Mouse (Mus musculus): ENCODE measurements around the gene Ubp1.

Ubp1 gene

DNA sequence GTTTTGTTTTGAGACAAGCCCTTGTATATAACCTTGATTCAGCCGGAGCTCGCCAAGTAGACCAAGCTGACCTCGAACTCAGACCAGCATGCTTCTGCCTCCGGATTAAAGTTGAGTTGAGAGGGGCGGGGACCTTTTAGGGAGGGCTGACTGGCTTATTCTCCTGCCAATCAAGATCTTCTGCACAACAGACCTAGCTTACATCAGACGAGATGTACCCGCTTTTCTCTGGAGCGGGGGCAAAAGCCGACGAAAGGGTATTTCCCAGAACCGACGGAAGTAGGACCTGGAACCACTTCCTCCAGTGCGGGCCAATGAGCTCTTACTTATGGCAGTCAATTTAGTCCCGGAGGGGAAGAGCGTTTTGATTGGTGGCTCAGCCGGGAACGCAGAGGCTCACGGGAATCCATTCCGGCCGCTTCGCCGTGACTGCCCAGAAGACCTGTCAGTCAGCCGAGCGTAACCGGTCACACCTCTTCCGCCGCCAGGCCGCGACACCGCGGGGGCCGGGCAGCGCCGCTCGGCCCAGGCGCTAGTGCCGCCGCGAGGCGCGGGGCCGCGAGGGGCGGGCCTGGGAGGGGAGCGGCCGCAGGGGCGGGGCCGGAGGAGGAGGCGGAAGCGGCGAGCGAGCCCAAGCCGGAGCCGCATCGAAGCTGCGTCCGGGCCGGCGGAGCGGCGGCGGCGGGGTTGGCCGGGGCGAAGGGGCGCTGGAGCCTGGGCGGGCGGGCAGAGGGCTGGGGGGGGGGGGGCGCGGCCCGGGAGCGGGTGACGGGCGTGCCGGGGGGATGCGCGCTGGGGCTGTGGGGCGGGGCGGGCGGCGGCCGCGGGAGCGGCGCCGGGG is at the start of gene Ubp1:
Gene Ubp1, plus strand, starts transcription at position 401 of the 841 bp plus-strand sequence.
- DNase-seq (ENCODE audit: low spot score in 2 of 2) = peak; percentile 98 to 99

GRCm38 (mm10) chr9:113894903-113895302 is 35.8 kb upstream of the Ubp1 start:
- DNase-seq (ENCODE audit: low spot score in 2 of 2) = no peak

GRCm38 (mm10) chr9:113903136-113903535 is 27.6 kb upstream of the Ubp1 start:
- peak; percentile 33 to 48 for DNase-seq (ENCODE audit: low spot score in 2 of 2)

GRCm38 (mm10) chr9:113904315-113904714 is 26.4 kb upstream of the Ubp1 start:
- peak in 1 of 2 experiments; percentile 21 for DNase-seq (ENCODE audit: low spot score in 2 of 2)

- DNase-seq (ENCODE audit: low spot score in 2 of 2) = no peak
Observed at GRCm38 (mm10) chr9:113915789-113916188, 14.9 kb upstream of the Ubp1 start.

- no peak for DNase-seq (ENCODE audit: low spot score in 2 of 2)
Observed at GRCm38 (mm10) chr9:113922677-113923076, 8.1 kb upstream of the Ubp1 start.

DNA sequence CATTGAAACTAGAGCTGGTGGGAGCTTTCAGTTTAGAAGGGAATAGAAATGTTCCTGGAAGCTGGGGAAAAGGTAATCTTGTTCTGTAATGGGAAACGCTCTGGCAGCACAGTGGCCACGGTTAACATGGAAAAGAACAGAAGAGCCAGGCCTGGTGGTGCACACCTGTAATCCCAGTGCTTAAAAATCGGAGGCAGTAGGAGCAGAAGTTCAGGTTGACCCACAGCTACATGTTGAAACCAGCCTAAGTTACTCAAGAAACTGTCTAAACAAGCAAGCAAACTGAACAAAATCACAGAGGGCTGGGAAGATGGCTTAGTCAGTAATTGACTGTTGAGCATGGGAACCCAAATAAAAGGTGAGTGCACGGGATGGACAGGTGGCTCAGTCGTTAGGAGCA is 5.9 kb upstream of the Ubp1 start:
- no peak for DNase-seq (ENCODE audit: low spot score in 2 of 2)

- DNase-seq (ENCODE audit: low spot score in 2 of 2) = no peak
Observed at GRCm38 (mm10) chr9:113928591-113928990, 2.1 kb upstream of the Ubp1 start.

DNA sequence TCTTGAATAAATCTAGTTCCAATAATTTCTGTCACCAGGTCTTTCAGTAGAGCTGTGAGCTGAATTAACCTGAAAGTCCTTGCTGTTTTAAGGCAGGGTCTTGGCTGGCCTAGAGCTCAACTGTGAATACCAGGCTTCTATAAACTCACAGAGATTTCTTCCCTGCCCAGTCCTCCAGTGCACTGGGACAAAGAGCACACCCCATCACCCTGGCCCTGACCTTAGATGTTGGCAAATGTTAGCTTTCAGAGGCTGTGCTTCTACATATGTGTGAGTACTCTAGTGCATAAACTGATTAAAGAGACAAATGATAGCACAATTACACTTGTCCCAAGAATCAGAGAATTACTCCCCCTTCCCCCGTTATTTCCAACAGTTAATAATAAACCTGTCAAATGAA is 1.1 kb upstream of the Ubp1 start:
- no peak for DNase-seq (ENCODE audit: low spot score in 2 of 2)

- peak; percentile 39 to 47 for DNase-seq (ENCODE audit: low spot score in 2 of 2)
Observed at GRCm38 (mm10) chr9:113931375-113932099, 803 bp downstream of the Ubp1 start.

- DNase-seq (ENCODE audit: low spot score in 2 of 2) = no peak
Observed at GRCm38 (mm10) chr9:113932100-113932470, 1.4 kb downstream of the Ubp1 start.

DNA sequence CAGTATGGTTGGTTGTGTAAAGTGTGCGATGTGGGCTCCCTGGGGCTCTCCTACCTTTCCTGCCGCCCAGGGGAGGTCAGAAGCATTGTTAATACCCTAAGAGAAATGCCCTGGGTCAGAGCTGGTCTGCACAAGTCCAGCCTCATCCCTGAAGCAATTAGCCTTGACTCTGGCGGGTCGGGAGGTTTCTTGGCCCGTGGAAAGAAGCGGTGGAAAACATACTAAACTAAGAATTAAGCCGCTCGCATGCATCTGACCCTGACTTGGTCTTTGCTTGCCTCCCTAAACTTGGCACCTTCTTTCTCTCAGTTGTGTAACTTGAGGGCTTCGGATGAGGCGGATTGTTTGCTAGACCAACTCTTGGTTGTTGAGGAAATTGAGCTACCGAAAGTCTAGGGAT is 1.8 kb downstream of the Ubp1 start:
- DNase-seq (ENCODE audit: low spot score in 2 of 2) = no peak

- DNase-seq (ENCODE audit: low spot score in 2 of 2) = no peak
Observed at GRCm38 (mm10) chr9:113935638-113936037, 4.9 kb downstream of the Ubp1 start.

DNA sequence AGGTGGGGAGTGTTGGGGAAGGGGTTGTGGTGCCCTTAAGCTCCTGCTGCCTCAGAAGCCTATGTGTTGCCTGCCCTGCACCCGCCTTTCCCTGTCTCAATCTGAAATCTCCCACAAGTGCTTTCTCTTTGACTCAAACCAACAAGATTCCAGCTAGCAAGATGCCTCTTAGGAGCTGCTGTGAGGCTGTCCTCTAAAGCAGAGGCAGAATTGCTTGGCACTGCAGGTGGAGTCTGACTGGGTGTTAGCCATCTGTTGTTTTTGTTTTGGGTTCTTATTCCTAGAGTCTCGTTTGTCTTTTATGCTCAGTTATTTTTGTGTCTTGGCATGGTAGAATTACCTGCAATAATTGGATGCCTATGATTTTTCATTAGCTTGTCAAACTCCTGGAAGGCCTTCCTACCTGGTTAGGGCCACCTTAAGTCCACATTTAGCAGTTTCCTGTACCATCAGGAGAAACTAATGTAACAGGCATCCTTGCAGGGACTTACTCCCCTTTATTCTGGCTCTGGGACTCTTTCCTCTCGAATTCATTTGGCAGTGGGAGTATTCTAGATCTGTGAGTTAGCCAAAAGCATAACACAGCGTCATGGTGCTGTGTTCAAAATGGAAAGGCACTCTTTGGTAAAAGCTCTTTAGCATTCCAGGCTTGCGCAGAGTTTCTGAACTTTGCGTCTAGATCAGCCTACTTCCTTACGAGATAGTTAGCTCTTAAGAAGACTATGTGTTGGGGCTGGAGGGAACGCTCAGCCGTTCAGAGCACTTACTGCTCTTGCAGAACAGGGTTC is 8.5 kb downstream of the Ubp1 start:
- DNase-seq (ENCODE audit: low spot score in 2 of 2) = no peak

GRCm38 (mm10) chr9:113941103-113941805 is 10.5 kb downstream of the Ubp1 start:
- DNase-seq (ENCODE audit: low spot score in 2 of 2) = no peak

DNA sequence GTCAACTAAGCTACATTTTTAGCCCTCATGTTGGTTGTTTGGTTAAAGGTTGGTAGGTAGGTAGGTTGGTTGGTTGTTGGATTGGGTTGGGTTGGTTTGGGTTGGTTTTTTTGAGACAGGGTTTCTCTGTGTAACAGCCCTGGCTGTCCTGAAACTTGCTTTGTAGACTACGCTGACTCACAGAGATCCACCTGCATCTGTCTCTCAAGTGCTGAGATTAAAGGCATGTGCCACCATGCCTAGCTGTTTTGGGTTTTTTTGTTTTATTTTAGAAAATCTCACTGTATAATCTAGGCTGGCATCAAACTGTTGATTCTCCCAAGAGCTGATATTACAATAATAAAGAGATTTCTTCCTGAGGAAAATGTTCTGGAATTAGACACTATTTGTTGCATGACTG is 12.6 kb downstream of the Ubp1 start:
- no peak for DNase-seq (ENCODE audit: low spot score in 2 of 2)

DNA sequence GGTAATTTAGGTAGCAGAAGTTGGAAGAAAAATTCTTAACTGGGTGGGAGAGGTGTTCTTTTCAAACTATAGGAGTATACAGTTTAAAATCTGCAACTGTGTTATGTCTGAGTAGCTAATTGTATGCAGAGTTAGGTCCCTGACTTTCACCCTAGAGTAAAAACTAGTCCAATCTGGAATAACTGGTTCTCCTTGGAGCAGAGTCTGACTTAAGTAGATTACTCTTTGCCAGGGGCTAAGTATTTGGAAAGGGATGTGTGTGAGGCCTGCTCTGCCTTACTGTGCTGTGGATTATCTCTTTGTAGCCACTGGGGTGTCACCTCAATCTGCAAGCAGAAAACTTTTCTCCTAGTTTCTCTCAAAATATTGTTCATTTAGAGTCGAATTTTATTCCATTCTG is 16.5 kb downstream of the Ubp1 start:
- no peak for DNase-seq (ENCODE audit: low spot score in 2 of 2)

DNA sequence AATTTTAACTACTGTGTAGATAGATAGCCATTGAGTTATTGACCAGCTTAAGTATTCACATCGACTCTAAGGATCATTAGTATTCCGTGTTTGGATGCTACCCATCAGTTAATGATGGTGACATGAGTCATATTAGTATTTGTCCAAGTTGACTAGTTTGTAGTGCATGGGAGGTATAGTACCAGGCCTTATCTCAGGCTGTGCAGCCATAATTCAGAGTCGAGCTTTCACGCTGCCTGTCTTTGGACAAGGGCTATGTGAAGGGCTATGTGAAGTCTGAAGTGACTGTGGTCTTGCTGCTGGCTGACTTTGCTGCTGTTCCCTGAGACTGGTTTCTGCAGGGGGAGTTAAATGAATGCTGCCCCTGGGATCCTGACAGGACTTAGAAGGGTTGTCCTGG is 27.0 kb downstream of the Ubp1 start:
- no peak for DNase-seq (ENCODE audit: low spot score in 2 of 2)

GRCm38 (mm10) chr9:113963718-113964117 is 33.0 kb downstream of the Ubp1 start:
- no peak for DNase-seq (ENCODE audit: low spot score in 2 of 2)

DNA sequence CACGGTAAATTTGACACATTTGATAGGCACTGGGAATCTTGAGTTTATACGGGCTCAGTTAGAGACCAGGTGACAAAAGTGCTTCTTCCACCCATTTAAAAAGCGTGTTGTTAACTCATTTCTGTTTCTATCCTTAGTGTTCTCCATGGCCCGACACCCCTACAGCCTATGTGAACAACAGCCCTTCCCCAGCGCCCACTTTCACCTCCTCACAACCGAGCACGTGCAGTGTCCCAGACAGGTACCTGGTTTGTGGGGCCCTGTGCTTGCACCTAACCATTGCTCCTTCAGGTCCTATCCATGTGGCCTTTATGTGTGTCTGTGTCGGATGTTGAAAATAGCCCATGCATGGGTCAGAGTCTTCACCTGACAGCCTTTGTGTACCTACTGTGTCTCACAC is 33.7 kb downstream of the Ubp1 start:
- no peak for DNase-seq (ENCODE audit: low spot score in 2 of 2)

GRCm38 (mm10) chr9:113966838-113967237 is 36.1 kb downstream of the Ubp1 start:
- no peak for DNase-seq (ENCODE audit: low spot score in 2 of 2)

DNA sequence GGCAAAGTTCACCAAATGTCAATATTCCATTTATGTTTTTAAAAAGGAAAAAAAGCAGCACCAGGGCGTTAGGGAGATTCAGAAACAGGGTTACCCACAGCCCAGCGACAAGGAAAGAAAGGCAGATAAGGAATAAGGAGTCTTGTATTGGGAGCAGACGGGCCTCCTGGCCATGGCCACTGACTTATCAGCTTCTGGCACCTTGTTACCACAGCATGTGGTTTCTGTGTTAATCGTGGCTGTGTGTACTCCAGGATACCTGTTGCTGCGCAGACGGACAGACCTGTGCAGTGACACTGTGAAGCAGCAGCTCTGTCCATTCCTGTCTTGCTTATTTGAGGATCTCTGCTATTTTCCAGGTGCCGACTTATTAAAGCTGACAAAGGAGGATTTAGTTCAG is 38.2 kb downstream of the Ubp1 start:
- DNase-seq (ENCODE audit: low spot score in 2 of 2) = no peak
